Mouse (Mus musculus) large intestine, adult 2 months (tissue): ENCODE measurements around the gene Gm7534. TPM values are rescaled to one million over a fixed set of nuclear protein-coding genes. Genes with fewer than 3 reads are reported as not detected.

Source experiments
- DNase-seq: peaks from one replicate; pipeline ENCODE4 v3.0.0-alpha.2; 2012; ENCODE audit warnings: low read depth, low spot score
- WGBS: fragments of 180-500 bp; shearing (Covaris S2); methylation state at CpG from one replicate; pipeline ENCODE4 v1.1.7; 2018; 5-methylcytosine and 5-hydroxymethylcytosine counted together
- polyA plus RNA-seq: library from polyadenylated mRNA; depleted of rRNA; stranded (reverse); fragments of >200 nt; gene quantifications from 2 replicates; pipeline ENCODE4 v1.2.3, GENCODE M21; 2012; rRNA removed

The Gm7534 gene
- not detected in 2 replicates for polyA plus RNA-seq

DNA sequence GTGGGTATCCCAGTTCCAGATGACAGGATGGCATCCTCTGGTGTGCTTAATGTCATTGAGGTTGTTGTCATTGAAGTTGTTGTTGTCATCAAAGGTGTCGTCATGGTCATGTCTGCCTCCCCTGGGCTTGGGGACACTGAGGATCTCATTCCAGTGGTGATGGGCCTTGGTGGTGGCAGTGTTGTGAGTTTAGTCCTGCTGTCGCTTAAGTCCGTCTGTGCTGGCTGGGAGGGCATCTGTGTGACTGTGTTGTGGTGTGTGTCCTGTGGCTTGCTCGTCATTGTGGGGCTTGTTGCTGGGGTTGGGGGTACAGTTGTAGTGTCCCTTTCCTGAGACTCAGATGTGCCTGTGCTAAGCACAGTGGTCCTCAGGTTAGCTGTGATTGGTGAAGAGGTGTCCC is at the start of gene Gm7534:
Gene Gm7534 (minus strand): TSS at position 101 of the 400 bp plus-strand sequence.
- WGBS = 93% methylated on average over 4 of the region's 4 CpGs

DNA sequence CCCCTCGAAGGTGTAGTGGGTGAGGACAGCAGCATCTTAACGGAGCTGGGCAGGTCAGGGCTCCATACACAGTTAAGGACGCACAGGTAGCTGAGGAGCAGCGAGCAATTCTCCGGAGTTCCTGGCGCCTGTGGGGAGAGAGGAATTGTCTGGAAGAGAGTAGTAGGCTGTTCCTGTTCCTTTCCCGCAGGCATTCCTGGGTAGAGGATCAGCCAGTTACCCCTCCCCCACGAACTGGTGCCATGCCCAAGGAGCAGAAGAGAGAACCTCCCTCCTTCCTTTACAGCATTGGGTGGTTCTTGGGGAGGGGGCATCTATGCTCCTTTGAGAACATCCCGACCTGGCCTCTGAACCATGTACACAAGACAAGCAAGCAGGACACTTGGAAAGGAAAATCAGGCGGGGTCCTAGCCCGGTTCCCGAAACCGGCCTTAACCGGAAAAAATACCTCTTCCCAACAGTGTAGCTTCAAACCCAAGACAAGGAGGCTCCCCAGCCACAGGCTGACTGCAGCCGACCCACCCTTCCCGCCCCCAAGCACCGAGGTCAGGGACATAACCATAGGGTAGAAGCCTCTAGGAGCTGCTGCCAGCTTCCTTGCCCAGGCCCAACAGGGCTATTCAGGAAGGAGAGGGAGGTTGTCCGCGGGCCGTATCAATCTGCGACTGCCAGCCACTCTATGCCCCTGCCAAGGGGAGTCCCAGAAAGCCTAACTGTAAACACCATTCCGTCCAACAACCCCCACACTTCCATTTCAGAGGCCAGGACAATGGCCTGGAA is 49.5 kb upstream of the Gm7534 start:
- WGBS = 35% methylated on average over 22 of the region's 22 CpGs
- no peak for DNase-seq

More for the DNA sequence above, at the start of gene Gm7534:
- no peak for DNase-seq

DNA sequence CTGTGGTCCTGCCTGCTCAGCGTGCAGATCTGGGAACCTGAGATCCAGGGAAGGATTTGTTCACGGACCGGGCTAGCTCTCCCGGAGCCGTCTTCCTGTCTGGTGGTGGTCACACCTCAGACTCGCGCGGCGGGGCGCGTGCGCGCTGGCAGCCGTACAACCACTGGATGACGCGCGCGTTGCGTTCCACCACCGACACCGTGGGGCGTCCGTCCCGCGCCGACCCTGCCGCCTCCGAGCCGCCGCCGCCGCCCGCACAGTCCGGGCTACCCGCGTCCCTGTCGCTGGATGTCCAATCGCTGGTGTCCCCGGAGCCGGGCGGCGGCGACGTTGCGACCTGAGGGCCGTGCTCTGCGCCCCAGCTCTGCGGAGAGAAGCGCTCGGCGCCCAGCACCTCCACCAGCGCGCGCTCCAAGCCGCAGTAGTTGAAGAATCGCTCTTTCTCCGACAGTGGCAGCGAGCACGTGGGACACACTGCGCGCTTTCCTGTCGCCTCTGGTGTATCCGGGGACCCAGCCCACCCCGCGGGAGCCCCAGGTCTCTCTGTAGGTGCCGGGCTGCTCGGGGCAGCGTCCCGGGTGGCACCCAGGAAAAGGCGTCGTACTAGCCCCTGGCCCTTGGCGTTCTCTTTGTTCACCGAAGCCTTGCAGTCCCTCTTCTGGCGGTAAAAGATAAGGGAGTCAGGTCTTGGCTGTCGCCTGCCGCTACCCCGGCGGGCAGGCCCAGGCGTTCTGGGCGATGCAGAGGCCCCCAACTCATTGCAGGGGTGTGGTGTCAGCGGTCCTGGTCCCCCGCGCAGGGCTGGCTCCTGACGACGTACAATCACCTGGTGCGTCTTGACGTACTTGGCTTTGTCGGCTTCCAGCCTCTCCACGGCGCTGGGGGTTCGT is 48.7 kb upstream of the Gm7534 start:
- no peak for DNase-seq
- 5% methylated on average over 91 of the region's 91 CpGs for WGBS

DNA sequence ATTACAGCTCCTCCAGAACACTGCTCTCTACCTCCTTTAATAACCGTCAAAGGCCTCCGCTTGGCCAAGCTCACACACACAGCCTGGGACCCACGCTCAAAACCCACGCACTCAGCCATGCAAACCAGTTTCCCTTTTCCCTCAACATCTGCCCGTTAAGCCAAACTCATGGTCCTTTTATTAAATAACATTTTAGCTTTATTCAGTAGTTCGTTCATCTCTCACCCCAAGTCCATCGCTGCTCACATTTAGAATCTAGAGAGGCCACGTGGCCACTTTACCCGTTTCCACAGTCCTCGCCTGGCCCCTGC is 48.1 kb upstream of the Gm7534 start:
- no peak for DNase-seq
- 25% methylated on average over 10 of the region's 10 CpGs for WGBS

DNA sequence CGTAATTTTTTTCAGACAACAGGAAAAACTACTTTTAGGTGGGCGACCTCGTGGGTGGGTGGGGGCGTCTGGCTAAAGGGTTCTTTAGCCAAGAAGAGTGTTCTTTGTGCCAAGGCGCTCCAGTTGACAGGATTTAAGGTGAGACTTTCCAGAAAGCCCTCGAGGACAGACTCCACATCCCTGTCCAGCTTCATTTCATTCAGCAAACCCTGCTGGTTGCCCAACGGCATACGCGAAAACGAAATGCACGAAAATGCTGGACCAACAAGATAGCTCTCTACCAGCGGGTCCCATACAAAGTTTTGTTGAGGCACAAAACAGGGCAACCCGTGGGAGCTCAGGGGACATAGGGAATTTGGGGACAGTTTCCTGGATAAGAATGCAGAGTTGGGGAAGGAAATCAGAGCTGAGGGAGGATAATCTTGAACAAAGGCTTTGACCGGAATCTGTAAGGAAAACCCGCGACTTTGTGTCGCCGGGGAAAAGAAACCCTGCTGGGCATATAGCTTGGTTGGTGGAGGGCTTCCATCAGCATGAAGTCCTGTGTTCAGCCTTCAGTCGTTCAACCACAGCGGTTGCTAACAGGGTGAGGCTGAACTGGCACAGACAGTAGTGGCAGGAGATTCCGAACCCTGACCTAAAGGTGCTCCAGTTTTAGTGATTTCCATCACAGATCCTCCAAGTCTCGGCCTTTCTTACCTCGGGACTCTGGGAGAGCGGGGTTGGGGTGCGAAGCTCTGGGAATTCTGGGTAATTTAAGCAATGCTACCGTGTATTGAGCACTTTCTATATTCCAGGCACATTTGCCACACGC is 47.5 kb upstream of the Gm7534 start:
- 31% methylated on average over 27 of the region's 27 CpGs for WGBS
- no peak for DNase-seq

DNA sequence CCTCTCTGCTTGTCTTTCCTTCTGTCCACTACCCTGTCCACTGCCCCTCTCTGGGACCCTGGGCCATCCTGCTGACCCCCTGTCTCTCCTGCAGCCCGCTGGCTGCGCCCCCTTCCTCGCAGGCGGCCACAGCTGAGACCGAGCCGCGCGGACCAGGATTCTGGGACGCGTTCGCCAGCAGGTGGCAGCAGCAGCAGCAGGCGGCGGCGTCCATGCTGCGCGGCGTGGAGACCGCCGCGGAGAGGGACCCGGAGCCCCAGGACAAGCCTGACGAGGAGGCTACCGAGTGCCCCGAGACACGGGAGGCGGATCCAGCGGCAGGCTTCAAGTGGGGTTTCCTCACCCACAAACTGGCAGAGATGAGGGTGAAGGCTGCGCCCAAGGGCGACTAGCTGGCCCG is 46.8 kb upstream of the Gm7534 start:
- 2% methylated on average over 30 of the region's 30 CpGs for WGBS
- no peak for DNase-seq

DNA sequence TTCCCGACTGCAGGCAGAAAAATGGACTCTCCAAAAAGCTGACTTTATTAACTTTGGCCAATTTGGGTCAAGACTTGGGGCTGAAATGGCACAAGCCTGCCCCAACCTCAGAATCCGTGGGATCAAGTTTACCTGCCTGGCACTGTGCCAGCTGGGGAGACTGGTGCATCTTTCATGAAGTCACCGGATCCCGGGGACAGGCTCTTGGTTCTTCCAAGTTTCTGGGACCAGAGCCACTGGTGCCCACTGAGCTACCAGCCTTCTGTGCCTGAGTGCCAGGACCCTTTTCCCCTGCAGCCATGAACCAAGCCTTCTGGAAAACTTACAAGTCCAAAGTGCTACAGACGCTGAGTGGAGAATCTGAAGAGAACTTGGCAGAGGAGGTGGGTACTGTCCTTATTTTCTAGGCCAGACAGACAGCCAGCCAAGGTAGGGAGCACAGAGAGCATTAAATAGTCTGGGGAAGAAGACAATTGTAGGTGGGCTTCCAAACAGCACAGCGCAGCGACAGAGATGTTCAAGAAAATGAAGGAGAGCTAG is 44.0 kb upstream of the Gm7534 start, which contains the start of gene Gm30191:
Gene Gm30191 (plus strand): TSS at position 217 of the 540 bp plus-strand sequence.
- DNase-seq = no peak
- WGBS = 48% methylated on average over 7 of the region's 7 CpGs

DNA sequence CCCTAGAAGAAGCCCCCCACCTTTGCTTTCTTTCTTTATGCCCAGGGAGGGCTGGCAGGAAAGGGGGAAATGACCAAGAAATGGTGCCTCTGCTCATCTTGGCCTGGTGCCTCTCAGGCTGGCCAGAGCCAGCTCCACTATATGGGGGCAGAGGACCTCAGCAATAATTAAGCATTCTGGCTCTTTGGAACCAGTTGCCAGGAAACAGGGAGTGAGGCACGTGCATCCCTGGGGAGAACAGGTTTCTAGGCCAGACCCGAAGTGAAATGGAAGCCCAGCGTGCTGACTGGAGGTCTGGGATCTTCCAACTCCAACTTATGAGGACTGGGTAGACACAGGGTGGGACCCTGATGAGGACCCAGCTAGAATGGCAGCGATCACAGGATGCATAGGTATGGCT is 43.5 kb upstream of the Gm7534 start:
- 70% methylated on average over 4 of the region's 4 CpGs for WGBS
- DNase-seq = no peak

DNA sequence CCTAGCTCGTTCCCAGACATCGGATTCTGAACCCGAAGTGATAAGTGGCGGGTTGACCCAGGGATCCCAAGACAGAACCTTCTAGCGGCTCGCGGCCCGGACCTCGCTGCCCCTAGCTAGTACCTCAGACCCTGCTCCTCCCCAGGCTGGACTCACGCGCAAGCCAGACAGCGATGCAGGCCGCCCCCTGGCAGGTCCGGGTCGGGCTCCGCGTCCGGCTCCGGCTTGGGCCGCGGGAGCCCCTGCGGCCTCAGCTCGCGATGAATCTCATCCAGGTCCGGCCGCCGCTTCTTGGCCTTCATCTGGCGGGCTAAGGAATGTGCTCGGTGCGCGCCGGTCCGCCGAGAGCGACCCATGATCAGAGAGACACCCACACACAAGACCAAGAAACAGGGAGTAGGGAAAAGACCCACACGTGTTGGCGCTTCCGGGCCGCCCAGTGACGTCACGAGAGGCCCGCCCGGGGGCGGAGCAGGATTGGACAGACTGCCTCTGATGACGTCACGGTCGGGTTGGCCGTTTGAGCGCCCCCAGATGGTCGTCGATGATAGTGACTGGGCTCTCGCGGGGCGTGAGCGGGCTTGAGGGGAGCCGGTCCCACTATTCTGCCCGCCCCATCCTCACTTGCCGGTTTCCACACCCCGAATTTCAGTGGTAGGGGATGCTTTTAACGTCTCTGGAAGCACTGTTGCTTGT is 42.5 kb upstream of the Gm7534 start, which contains the start of gene Zfp593:
Gene Zfp593 (minus strand): TSS at position 445 of the 696 bp plus-strand sequence.
- DNase-seq = peak; percentile 69
- under 1% methylated on average over 60 of the region's 60 CpGs for WGBS

DNA sequence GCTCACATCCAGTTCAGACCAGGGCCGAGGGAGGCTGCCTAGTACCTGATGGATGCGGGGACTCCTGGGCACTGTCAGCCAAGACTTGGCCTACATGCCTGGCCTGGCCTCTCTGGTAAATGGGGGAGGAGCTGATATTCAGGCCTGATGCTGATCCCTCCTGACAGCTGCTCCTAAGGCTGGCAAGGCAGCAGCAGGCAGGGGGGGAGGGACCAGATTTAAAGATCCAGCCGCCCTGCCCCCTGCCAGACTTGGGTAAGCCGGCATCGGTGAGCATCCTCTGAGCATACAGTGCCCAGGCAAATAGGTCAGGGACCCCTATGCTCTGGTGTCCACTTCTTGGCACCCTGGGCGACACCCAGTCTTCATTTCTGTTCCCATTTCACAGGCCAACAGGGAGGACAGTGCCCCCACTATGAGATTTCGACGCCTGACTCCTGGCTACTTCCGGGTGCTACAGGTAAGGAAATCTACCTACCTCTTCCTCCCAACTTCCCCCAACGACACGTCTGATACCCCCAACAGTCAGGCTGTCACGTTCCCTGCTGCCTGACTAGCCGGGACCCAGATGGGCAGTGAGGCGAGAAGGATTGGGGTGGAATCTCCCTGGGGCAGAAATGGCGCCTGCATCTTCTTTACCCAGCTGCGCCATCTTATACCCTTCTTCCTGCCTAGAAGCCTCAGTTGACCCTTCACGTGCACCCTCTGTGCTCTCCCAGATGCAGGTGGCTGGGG is 40.9 kb upstream of the Gm7534 start, which contains the start of gene E130218I03Rik:
Gene E130218I03Rik (plus strand): TSS at position 147 of the 735 bp plus-strand sequence.
- 95% methylated on average over 17 of the region's 17 CpGs for WGBS
- no peak for DNase-seq

DNA sequence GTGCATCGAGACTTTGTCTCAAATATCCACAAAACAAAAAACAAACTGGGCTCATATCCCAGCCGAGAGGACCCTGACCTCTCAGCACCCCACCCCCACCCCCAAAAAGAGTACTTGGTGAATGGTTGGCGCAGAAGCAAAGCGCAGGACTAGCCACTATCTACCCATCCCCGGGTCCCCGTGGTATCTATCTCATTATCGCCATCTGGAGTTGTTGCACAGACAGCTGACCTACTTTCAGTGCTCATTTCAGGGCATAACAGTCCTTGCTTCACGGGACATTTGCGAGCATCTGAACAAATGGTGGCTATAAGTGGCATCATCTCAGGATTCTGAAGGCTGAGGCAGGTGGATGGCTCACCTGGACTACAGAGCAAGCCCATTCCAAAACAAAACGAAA is 35.9 kb upstream of the Gm7534 start:
- 6% methylated on average over 10 of the region's 10 CpGs for WGBS
- DNase-seq = peak; percentile 18

DNA sequence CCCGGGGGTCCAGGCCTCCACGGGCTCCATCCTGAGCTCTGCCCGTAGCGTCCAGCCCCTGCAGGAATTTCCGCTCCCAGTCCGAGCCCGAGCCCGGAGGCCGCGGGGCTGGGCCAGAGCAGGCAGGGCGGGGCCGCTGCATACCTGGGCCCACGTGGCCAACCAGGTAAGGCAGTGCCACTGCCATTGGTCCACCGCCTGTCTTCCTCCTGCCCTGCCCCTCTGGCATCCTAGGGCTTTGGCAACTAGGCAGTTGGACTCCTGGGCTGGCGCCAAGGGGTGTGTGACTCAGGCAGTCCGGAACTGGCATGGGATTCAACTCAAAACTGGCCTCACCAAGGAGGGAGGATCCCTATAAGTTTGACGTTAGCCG is 35.5 kb upstream of the Gm7534 start, which contains the start of gene Cnksr1:
Gene Cnksr1 (minus strand): TSS at position 121 of the 373 bp plus-strand sequence.
- peak; percentile 97 for DNase-seq
- WGBS = 4% methylated on average over 18 of the region's 18 CpGs

DNA sequence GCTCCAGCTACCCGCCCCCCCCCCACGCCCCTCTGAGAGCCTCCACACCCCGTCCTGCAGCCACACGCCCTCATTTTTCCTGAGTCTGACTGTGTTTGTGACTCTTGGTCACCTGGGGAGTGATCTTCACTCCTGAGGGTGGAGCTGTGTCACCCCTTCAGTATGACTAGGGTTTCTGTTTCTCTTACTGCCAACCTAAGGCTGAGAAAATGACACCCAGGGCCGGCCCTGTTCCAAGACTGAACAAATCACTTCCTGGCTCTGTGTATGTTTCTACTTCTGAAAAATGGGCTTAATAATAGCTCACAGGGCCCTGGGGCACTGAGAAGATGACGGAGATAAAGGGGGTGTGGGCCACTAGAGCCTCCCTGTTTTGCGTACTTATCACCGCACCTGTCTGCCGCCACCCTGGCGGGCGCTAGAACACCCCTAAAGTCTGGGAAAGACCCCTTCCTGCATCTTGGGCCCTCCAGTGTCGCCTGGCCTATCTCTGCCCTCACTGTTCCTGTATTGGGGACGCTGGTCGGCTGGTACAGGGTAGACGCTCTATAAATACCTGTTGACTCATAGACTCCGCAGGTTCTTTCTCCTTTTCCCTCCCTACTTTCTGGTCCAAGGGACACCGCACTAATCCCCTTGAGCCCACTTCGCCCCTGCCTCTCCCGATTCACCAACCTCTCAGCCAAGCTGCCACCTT is 34.9 kb upstream of the Gm7534 start:
- 16% methylated on average over 19 of the region's 19 CpGs for WGBS
- DNase-seq = peak; percentile 28

DNA sequence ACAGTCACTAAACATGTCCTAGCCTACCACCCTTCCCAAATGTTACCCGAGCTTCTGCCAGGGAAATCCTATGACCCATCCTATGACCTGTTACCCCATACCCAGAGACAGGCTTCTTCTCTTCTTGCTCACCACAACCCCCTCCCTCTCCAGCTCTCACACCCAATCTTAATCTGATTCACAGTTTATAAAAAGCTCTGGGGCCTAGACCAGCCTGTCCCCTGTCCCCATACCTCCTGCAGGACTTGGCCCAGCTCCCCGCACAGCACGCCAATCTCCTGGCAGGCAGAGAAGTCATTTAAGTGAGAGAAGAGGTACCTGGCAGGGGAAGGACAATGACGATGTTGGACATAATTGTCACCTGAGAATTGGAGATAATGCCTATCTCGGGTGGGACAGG is 32.1 kb upstream of the Gm7534 start:
- no peak for DNase-seq
- 82% methylated on average over 5 of the region's 5 CpGs for WGBS

DNA sequence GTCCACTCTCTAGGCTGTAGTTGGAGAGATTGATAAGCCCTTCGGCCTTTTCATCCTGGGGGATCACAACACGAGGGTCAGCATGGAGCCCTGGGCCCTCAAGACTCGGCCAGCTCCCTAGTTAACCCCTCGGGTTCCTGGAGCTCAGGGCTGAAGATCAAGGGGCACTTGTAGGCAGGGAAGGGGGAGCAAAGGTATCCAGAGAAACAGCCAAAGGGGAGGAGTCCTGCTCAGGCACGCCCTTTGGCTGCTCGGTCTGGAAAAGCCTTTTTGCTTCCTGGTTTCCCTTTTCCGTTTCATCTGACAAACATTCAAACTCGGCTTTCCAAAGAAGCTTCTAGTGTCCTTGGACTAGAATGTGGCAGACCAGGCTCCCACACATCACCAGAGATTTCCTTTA is 27.6 kb upstream of the Gm7534 start:
- DNase-seq = no peak
- WGBS = 18% methylated on average over 8 of the region's 8 CpGs

DNA sequence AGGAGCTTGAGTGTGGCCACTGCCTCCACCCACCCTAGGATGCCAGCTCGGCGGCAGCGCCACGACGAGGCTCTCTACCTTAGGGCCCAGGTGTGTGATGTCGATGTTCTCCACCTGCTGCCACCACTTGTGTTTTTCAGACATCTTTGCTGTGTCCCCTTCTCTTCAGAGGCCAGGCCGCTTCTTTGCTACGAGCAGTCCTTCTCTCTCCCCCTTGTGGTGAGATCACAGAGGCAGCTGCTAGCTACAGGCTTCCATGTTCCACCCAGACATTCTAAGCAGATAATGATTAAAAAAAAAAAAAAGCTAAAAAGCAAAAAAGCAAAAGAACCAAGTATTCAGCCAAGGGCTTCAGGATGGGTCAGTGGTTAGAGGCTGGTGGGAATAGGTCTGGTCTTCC is 24.4 kb upstream of the Gm7534 start, which contains the start of gene Catsper4:
Gene Catsper4 (minus strand): TSS at position 190 of the 400 bp plus-strand sequence.
- DNase-seq = no peak
- WGBS = 84% methylated on average over 8 of the region's 8 CpGs

DNA sequence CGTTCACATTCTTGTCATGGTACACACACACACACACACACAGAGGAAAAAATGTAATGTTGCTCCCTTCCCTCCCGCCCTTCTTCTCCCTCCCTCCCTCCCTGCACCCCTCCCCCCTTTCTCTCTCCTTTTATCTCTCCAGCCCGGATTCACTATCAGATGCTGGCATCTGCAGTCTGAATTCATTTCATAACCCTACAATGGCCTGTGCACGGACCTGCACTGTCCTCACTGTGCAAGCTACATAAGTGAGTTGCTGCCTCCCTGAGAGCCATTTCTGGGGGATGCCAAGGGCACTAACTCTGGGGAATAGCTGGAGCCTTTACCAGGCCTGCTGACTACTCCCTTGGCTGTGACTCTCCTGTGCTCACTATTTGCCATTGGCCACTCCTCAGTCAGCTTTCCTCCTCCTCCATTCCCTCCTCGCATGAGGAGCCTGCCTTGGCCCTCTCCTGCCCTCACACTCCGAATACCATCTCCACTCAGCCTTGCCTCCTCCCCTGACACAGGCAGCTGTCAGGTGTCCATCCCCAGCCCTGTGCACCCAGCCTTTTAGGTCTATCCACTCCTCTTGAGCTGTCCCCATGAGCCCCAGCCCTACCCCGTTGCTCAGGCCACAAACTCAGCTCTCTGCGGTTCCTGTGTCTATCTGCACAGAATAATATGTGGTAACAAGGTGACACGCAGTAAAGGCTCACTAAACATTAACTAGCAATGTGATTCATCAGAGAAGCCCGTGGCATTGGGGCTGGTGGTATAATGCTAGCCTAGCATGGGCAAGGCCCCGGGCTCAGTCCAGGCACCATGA is 20.2 kb upstream of the Gm7534 start:
- WGBS = 30% methylated on average over 11 of the region's 11 CpGs
- peak; percentile 58 for DNase-seq
